Mouse (Mus musculus): ENCODE data around the gene Casd1.

GRCm38 (mm10) chr6:4655466-4655865, 54.8 kb downstream of the Casd1 start:
- TF ChIP-seq POLR2A (IDR thresholded peaks at IDR 0.05; ENCODE audit: control insufficient read depth, extremely low read depth, insufficient read depth, low read length, poor library complexity) (no peak), CTCF (IDR thresholded peaks at IDR 0.05; ENCODE audit: borderline replicate concordance, control insufficient read depth, extremely low read depth, insufficient read depth, low read length, poor library complexity) (no peak)
